Mouse (Mus musculus): Measurements from ENCODE around the gene Wnt2b. TPM values are rescaled to one million over a fixed set of nuclear protein-coding genes. Genes with fewer than 3 reads are reported as not detected.

Wnt2b gene
- 8.5 TPM for polyA plus RNA-seq (2014; fragmentation: Illumina TruSeq; extraction: RNeasy Lipid Tissue Mini Kit (QIAGEN cat#74804); ENCODE audit: low read depth, low replicate concordance)

GRCm38 (mm10) chr3:104961066-104962059 is at the start of gene Wnt2b:
Gene Wnt2b, minus strand, starts transcription at chr3:104961921.

Other genes starting within 250 kb of the Wnt2b start
- gene Ppm1j, start 180.9 kb downstream of the Wnt2b start, polyA plus RNA-seq (2014; fragmentation: Illumina TruSeq; extraction: RNeasy Lipid Tissue Mini Kit (QIAGEN cat#74804); ENCODE audit: low read depth, low replicate concordance), result 6.2 TPM
- gene Fam19a3, start 180.1 kb downstream of the Wnt2b start, polyA plus RNA-seq (2014; fragmentation: Illumina TruSeq; extraction: RNeasy Lipid Tissue Mini Kit (QIAGEN cat#74804); ENCODE audit: low read depth, low replicate concordance), result 0.27 TPM
- 98.6 TPM for gene Rhoc, start 173.5 kb downstream of the Wnt2b start, polyA plus RNA-seq (2014; fragmentation: Illumina TruSeq; extraction: RNeasy Lipid Tissue Mini Kit (QIAGEN cat#74804); ENCODE audit: low read depth, low replicate concordance)
- gene Mov10, start 143.4 kb downstream of the Wnt2b start, polyA plus RNA-seq (2014; fragmentation: Illumina TruSeq; extraction: RNeasy Lipid Tissue Mini Kit (QIAGEN cat#74804); ENCODE audit: low read depth, low replicate concordance), result 9.7 TPM
- 15.3 TPM for gene St7l, start 97.9 kb downstream of the Wnt2b start, polyA plus RNA-seq (2014; fragmentation: Illumina TruSeq; extraction: RNeasy Lipid Tissue Mini Kit (QIAGEN cat#74804); ENCODE audit: low read depth, low replicate concordance)
- gene Capza1, start 97.4 kb downstream of the Wnt2b start, polyA plus RNA-seq (2014; fragmentation: Illumina TruSeq; extraction: RNeasy Lipid Tissue Mini Kit (QIAGEN cat#74804); ENCODE audit: low read depth, low replicate concordance), result 63.8 TPM
- gene Cttnbp2nl, start 91.2 kb upstream of the Wnt2b start, polyA plus RNA-seq (2014; fragmentation: Illumina TruSeq; extraction: RNeasy Lipid Tissue Mini Kit (QIAGEN cat#74804); ENCODE audit: low read depth, low replicate concordance), result 17.3 TPM
- not detected for gene 4930564D02Rik, start 104.9 kb upstream of the Wnt2b start, polyA plus RNA-seq (2014; fragmentation: Illumina TruSeq; extraction: RNeasy Lipid Tissue Mini Kit (QIAGEN cat#74804); ENCODE audit: low read depth, low replicate concordance)

All from adipose tissue, adult 10 weeks (tissue).